Mouse (Mus musculus): Measurements from ENCODE around the gene Uggt2. TPM values are rescaled to one million over a fixed set of nuclear protein-coding genes. Genes with fewer than 3 reads are reported as not detected.

Gene Uggt2
- polyA plus RNA-seq, 1 experiment = 1.6 TPM

GRCm38 (mm10) chr14:119025889-119026288 lies 73.3 kb downstream of the Uggt2 start:
- no peak overlapping the region for H3K27ac ChIP-seq (ENCODE audit: control insufficient read depth, insufficient read depth, low read depth, low read length, poor library complexity)
- 58% methylated on average over 5 of the region's 5 CpGs for WGBS
- no peak for TF ChIP-seq POLR2A (IDR thresholded peaks at IDR 0.05; ENCODE audit: borderline replicate concordance, control insufficient read depth, low read depth, low read length)
- peak; percentile 59; the same call in 1 of the 2 replicates for TF ChIP-seq CTCF (IDR thresholded peaks at IDR 0.05; ENCODE audit: control insufficient read depth, insufficient read depth, low read length)

GRCm38 (mm10) chr14:119013549-119013948 lies 85.7 kb downstream of the Uggt2 start:
- Histone ChIP-seq H3K27ac (ENCODE audit: control insufficient read depth, insufficient read depth, low read depth, low read length, poor library complexity) (no peak overlapping the region), H3K4me3 (replicated peaks; ENCODE audit: control insufficient read depth, low read depth, low read length) (no peak overlapping the region), H3K4me1 (ENCODE audit: control insufficient read depth, insufficient read depth, low read length) (no peaks in the 10 kb centered on the region; the same call in 1 of the 2 replicates)
- TF ChIP-seq CTCF (IDR thresholded peaks at IDR 0.05; ENCODE audit: control insufficient read depth, insufficient read depth, low read length) (no peak), POLR2A (IDR thresholded peaks at IDR 0.05; ENCODE audit: borderline replicate concordance, control insufficient read depth, low read depth, low read length) (no peak)
- 77% methylated on average over 12 of the region's 12 CpGs for WGBS

More at GRCm38 (mm10) chr14:119025889-119026288, 73.3 kb downstream of the Uggt2 start:
- Histone ChIP-seq H3K4me3 (replicated peaks; ENCODE audit: control insufficient read depth, low read depth, low read length) (no peak overlapping the region), H3K4me1 (ENCODE audit: control insufficient read depth, insufficient read depth, low read length) (no peaks in the 10 kb centered on the region)

GRCm38 (mm10) chr14:119012607-119013431 lies 86.4 kb downstream of the Uggt2 start:
- TF ChIP-seq POLR2A (IDR thresholded peaks at IDR 0.05; ENCODE audit: borderline replicate concordance, control insufficient read depth, low read depth, low read length) (no peak), CTCF (IDR thresholded peaks at IDR 0.05; ENCODE audit: control insufficient read depth, insufficient read depth, low read length) (no peak)
- 71% methylated on average over 23 of the region's 23 CpGs for WGBS
- H3K4me3 ChIP-seq (replicated peaks; ENCODE audit: control insufficient read depth, low read depth, low read length) = no peak overlapping the region

GRCm38 (mm10) chr14:119009531-119009930 lies 89.7 kb downstream of the Uggt2 start:
- Histone ChIP-seq H3K4me3 (replicated peaks; ENCODE audit: control insufficient read depth, low read depth, low read length) (no peak overlapping the region), H3K27ac (ENCODE audit: control insufficient read depth, insufficient read depth, low read depth, low read length, poor library complexity) (no peak overlapping the region), H3K4me1 (ENCODE audit: control insufficient read depth, insufficient read depth, low read length) (no peaks in the 10 kb centered on the region; the same call in 1 of the 2 replicates)
- 94% methylated on average over 2 of the region's 2 CpGs for WGBS
- TF ChIP-seq POLR2A (IDR thresholded peaks at IDR 0.05; ENCODE audit: borderline replicate concordance, control insufficient read depth, low read depth, low read length) = no peak
- no peak for TF ChIP-seq CTCF (IDR thresholded peaks at IDR 0.05; ENCODE audit: control insufficient read depth, insufficient read depth, low read length)

More at GRCm38 (mm10) chr14:119012607-119013431, 86.4 kb downstream of the Uggt2 start:
- Histone ChIP-seq H3K4me1 (ENCODE audit: control insufficient read depth, insufficient read depth, low read length) (no peaks in the 10 kb centered on the region; the same call in 1 of the 2 replicates), H3K27ac (ENCODE audit: control insufficient read depth, insufficient read depth, low read depth, low read length, poor library complexity) (no peak overlapping the region)

GRCm38 (mm10) chr14:119008031-119008590 lies 91.1 kb downstream of the Uggt2 start:
- Histone ChIP-seq H3K4me3 (replicated peaks; ENCODE audit: control insufficient read depth, low read depth, low read length) (no peak overlapping the region), H3K4me1 (ENCODE audit: control insufficient read depth, insufficient read depth, low read length) (no peaks in the 10 kb centered on the region), H3K27ac (ENCODE audit: control insufficient read depth, insufficient read depth, low read depth, low read length, poor library complexity) (no peak overlapping the region)
- no peak for TF ChIP-seq POLR2A (IDR thresholded peaks at IDR 0.05; ENCODE audit: borderline replicate concordance, control insufficient read depth, low read depth, low read length)
- no peak for TF ChIP-seq CTCF (IDR thresholded peaks at IDR 0.05; ENCODE audit: control insufficient read depth, insufficient read depth, low read length)
- 42% methylated on average over 7 of the region's 7 CpGs for WGBS

- Histone ChIP-seq H3K4me3 (replicated peaks; ENCODE audit: control insufficient read depth, low read depth, low read length) (peak overlapping the region; percentile 66), H3K27ac (ENCODE audit: control insufficient read depth, insufficient read depth, low read depth, low read length, poor library complexity) (no peak overlapping the region), H3K4me1 (ENCODE audit: control insufficient read depth, insufficient read depth, low read length) (no peaks in the 10 kb centered on the region)
- WGBS = under 1% methylated on average over 13 of the region's 13 CpGs
- no peak for TF ChIP-seq CTCF (IDR thresholded peaks at IDR 0.05; ENCODE audit: control insufficient read depth, insufficient read depth, low read length)
Observed at GRCm38 (mm10) chr14:119007103-119007951, 91.9 kb downstream of the Uggt2 start.

- Histone ChIP-seq H3K27ac (ENCODE audit: control insufficient read depth, insufficient read depth, low read depth, low read length, poor library complexity) (no peak overlapping the region), H3K4me3 (replicated peaks; ENCODE audit: control insufficient read depth, low read depth, low read length) (peak overlapping the region; percentile 66), H3K4me1 (ENCODE audit: control insufficient read depth, insufficient read depth, low read length) (no peaks in the 10 kb centered on the region)
- TF ChIP-seq CTCF (IDR thresholded peaks at IDR 0.05; ENCODE audit: control insufficient read depth, insufficient read depth, low read length) (no peak), POLR2A (IDR thresholded peaks at IDR 0.05; ENCODE audit: borderline replicate concordance, control insufficient read depth, low read depth, low read length) (no peak)
- WGBS = under 1% methylated on average over 49 of the region's 49 CpGs
Observed at GRCm38 (mm10) chr14:119006441-119007102, 92.7 kb downstream of the Uggt2 start.
